Mouse (Mus musculus): ENCODE data around the gene Brms1.

DNA sequence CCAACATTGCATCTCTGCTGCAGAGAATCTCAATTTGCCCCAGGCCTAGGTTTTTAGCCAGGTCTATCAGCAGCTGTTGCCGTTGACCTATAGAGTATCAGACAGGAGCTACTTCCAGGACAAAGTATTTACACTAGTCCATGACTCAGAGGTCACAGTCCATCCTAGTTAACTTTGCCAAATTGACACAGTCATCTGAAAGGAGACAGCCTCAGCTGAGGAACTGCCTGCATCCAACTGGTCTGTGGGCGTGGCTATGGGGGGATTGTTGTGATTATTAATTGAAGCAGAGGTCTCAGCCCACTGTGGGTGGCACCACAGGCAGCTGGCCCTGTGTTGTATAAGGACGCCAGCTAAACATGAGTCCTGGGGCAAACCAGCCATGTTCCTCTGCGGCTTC, 36.2 kb upstream of the Brms1 start:
- TF ChIP-seq POLR2A (IDR thresholded peaks at IDR 0.05; ENCODE audit: borderline replicate concordance, control insufficient read depth, low read depth, low read length) (no peak), CTCF (IDR thresholded peaks at IDR 0.05; ENCODE audit: control insufficient read depth, insufficient read depth, low read length) (no peak)
